Mouse (Mus musculus) testis, adult 2 months (tissue): ENCODE data around the gene Zfp13. TPM values are rescaled to one million over a fixed set of nuclear protein-coding genes. Genes with fewer than 3 reads are reported as not detected.
A peak's percentile ranks its signal among the peaks of the same experiment; 100 is the strongest.

Source experiments
- H3K27ac ChIP-seq: fragments of 200-500 bp; 2 replicates; pipeline ENCODE4 v1.5.1; 2012; ENCODE audit warnings: low read depth, low read length; ENCODE audit not compliant: control insufficient read depth, insufficient read depth
- H3K27me3 ChIP-seq: fragments of 200-500 bp; 2 replicates; pipeline ENCODE4 v1.6.1; 2012; ENCODE audit warnings: mild to moderate bottlenecking, low read length, moderate library complexity; ENCODE audit not compliant: control insufficient read depth, insufficient read depth
- H3K36me3 ChIP-seq: fragments of 200-500 bp; 2 replicates; pipeline ENCODE4 v1.6.1; 2012; ENCODE audit warnings: mild to moderate bottlenecking, low read length; ENCODE audit not compliant: control insufficient read depth, insufficient read depth
- H3K4me1 ChIP-seq: fragments of 200-500 bp; 2 replicates; pipeline ENCODE4 v1.6.1; 2012; ENCODE audit warnings: low read length; ENCODE audit not compliant: control insufficient read depth, insufficient read depth
- H3K4me3 ChIP-seq: fragments of 200-500 bp; 2 replicates; pipeline ENCODE4 v1.5.1; 2012; ENCODE audit warnings: low read depth, mild to moderate bottlenecking, low read length, moderate library complexity, mixed read lengths; ENCODE audit not compliant: control insufficient read depth
- CTCF ChIP-seq: fragments of 200-500 bp; IDR thresholded peaks from 2 replicates; pipeline ENCODE4 v1.5.1; 2012; ENCODE audit warnings: low read depth, mild to moderate bottlenecking, inconsistent platforms, low read length, moderate library complexity; ENCODE audit not compliant: control insufficient read depth, insufficient read depth, insufficient replicate concordance
- POLR2A ChIP-seq: fragments of 200-500 bp; IDR thresholded peaks from 2 replicates; pipeline ENCODE4 v1.6.1; 2012; ENCODE audit warnings: low read depth, mild to moderate bottlenecking, inconsistent platforms, low read length, moderate library complexity; ENCODE audit not compliant: control insufficient read depth
- polyA plus RNA-seq: library from polyadenylated mRNA; depleted of rRNA; stranded (reverse); fragments of >200 nt; gene quantifications from 2 replicates; pipeline ENCODE4 v1.2.3, GENCODE M21; 2012; rRNA removed

Gene Zfp13
- polyA plus RNA-seq: 45.3 and 57.6 TPM in 2 replicates

GRCm38 (mm10) chr17:23598582-23599552, at the start of gene Zfp13:
Gene Zfp13, minus strand, starts transcription at chr17:23599487.
- Histone ChIP-seq H3K27ac (peak within 1 kb of the TSS; percentile 81), H3K4me1 (peaks cover 18% of the 10 kb centered on the region), H3K36me3 (no peaks in the 10 kb centered on the region), H3K4me3 (peak within 1 kb of the TSS; percentile 75), H3K27me3 (no peaks in the 10 kb centered on the region)
- TF ChIP-seq CTCF (no peak), POLR2A (peak; percentile 74; the same call in 1 of the 2 replicates)

DNA sequence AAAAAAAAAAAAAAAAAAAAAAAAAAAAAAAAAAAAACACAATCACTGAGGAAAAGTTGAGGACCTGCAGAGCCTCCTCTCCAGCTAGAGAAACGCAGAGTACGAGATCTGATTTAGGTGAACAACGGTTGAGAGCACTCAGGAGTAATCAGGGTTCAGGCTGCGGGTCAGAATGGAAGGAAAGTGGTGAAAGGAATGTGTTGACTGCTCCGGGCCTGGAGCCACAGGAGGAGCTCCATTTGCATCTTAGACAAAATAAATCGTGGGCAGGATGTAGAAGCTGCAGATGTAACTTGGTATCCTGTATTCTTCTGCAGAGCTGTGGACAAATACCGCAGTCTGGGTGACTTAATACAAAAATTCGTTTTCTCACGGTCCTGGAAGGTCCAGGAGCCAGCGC, 46.6 kb upstream of the Zfp13 start:
- no peak for TF ChIP-seq POLR2A
- TF ChIP-seq CTCF: no peak
- Histone ChIP-seq H3K27me3 (peaks cover 3% of the 10 kb centered on the region; the same call in 1 of the 2 replicates), H3K27ac (no peak overlapping the region), H3K4me1 (peaks cover 14% of the 10 kb centered on the region), H3K4me3 (no peak overlapping the region), H3K36me3 (no peaks in the 10 kb centered on the region)

DNA sequence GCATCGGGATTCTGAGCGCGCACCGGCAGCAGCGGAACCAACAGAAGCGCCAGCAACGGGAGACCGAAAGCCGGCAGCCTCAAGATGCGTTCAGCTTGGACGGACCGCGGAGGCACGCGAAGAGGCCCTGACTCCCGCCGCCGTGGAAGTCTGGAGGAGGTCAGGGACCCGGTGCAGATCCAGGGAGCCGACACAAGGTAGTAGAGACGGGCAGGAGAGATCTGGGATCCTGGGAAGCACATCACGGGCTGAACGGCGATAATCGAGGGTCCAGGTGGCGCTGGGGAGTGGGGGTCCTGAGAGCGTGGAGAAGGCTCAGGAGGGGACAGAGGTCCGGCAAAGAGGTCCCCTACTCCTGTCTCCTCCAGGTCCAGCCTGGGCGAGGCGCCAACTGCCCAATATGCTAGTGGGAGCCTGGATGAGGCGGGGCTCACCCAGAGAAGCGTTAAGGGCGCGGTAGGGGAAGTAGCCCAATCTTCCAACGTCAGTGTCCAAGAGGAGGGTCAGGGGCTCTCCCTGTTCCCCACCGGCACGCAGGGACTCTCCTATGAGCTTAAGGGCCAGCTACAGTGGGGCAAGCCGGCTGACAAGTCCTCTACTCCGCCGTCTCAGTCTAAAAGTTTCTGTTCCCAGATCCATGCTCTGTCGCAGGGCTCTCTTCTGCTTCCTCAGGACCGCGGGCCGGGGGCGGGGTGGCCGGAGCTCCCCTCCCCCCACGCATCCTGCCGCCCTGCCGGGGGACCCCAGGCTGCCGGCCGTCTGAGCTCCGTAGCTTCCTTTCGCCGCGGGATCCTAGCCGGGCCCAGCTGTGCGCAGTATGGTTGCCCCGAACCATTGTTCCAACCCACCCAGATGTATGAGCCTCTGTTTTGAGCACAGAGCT, 45.6 kb upstream of the Zfp13 start, which contains the start of gene Mmp25:
TSS of gene Mmp25 (minus strand) at position 665 of the 883 bp plus-strand sequence.
- peaks cover 3% of the 10 kb centered on the region; the same call in 1 of the 2 replicates for H3K27me3 ChIP-seq
- no peaks in the 10 kb centered on the region for H3K36me3 ChIP-seq
- TF ChIP-seq POLR2A: no peak
- TF ChIP-seq CTCF: no peak
- peak within 1 kb of the TSS; percentile 32 for H3K4me3 ChIP-seq
- H3K27ac ChIP-seq: no peak within 1 kb of the TSS
- peaks cover 14% of the 10 kb centered on the region for H3K4me1 ChIP-seq

GRCm38 (mm10) chr17:23631241-23631640, 32.0 kb upstream of the Zfp13 start:
- H3K4me3 ChIP-seq: no peak overlapping the region
- H3K27ac ChIP-seq: no peak overlapping the region
- TF ChIP-seq CTCF (no peak), POLR2A (no peak)
- no peaks in the 10 kb centered on the region for H3K27me3 ChIP-seq
- no peaks in the 10 kb centered on the region for H3K36me3 ChIP-seq
- peaks cover 11% of the 10 kb centered on the region for H3K4me1 ChIP-seq

DNA sequence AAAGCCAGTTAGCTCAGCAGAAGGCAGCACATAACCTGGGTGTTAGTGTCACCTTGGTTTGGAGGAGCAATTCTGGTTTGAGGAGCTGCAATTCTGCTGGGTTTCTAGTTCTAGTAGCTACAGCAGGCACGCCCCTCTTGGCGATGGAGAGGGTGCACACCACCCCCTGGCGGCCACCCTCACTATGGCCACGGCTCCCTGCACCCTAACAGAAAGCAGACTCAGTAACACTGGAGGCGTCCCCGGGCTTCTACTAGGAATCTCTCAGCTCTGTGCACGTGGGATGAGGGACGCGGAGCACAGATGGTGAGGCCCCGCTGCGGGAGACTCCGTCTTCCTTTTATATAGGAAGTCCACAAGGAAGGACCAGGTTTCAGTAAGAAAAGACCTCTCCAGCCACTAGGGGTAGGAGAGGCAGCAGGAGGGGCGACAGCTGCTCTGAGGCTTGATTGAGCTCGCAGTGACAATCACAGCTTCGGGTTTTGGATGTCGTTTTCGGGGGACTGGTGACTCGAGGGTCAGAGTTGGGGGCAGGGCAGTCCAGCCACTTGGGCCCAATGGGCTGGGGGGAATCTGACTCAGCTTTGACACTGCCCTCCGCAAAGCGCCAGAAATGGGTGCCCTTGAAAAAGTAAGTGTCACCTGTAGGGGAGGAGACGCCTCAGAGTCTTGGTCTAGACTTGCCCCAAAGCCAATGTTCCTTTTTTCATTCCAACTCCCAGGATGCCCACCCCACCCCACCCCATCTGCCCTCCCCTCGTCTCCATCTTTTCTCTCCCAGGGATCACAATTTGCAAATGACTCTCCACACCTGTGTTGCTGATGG, 31.1 kb upstream of the Zfp13 start:
- H3K27me3 ChIP-seq: no peaks in the 10 kb centered on the region
- H3K4me3 ChIP-seq: peak overlapping the region; percentile 25
- TF ChIP-seq CTCF (peak; percentile 78; the same call in 1 of the 2 replicates), POLR2A (no peak)
- no peak overlapping the region for H3K27ac ChIP-seq
- H3K36me3 ChIP-seq: no peaks in the 10 kb centered on the region
- peaks cover 11% of the 10 kb centered on the region for H3K4me1 ChIP-seq

GRCm38 (mm10) chr17:23627813-23628212, 28.5 kb upstream of the Zfp13 start:
- no peak for TF ChIP-seq POLR2A
- TF ChIP-seq CTCF: no peak

More at GRCm38 (mm10) chr17:23627813-23628212, 28.5 kb upstream of the Zfp13 start:
- Histone ChIP-seq H3K27me3 (no peaks in the 10 kb centered on the region), H3K27ac (no peak overlapping the region), H3K4me3 (no peak overlapping the region), H3K36me3 (no peaks in the 10 kb centered on the region), H3K4me1 (peaks cover 11% of the 10 kb centered on the region)
